ENCODE assay signal across 16 mouse cellular contexts in the genomic region with DNA sequence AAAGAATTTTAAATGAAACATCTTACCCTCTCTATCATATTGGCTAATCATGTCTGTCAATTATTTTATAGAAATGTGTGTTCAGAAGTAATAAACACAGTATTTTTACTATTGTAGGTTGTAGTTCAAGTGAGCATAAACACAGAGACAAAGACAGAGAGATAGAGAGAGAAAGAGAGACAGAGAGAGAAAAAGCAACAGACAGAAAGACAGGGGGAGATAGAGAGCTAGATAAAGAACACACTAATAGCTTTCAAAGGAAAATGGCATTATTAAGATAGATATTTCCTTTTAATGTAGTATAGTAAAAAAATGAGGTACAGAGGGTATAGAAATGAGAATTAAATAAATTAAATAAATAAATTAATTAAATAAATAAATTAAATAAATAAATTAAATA.
"Had no signal": no experiment of that assay in that cellular context is flagged by ENCODE, and none has a peak within 500 bp of the region (broad histone marks: within the 10 kb centered on the region; RNA-seq: fewer than 3 reads in every experiment).

No protein-coding gene starts in this region.

- H3K27ac ChIP-seq: macrophage; midbrain, embryonic 13.5 days; midbrain, embryonic 15.5 days; neural tube, embryonic 12.5 days; stomach, embryonic 15.5 days; stomach, postnatal 0 days had no signal

- H3K9me3 ChIP-seq: megakaryocyte, embryonic 14.5 days; midbrain, embryonic 15.5 days; neural tube, embryonic 12.5 days; stomach, embryonic 15.5 days had no signal

- H3K4me1 ChIP-seq: megakaryocyte, embryonic 14.5 days; midbrain, embryonic 13.5 days; midbrain, embryonic 15.5 days; neural tube, embryonic 12.5 days; stomach, embryonic 15.5 days had no signal

- H3K4me3 ChIP-seq: megakaryocyte, embryonic 14.5 days; midbrain, embryonic 13.5 days; midbrain, embryonic 15.5 days; neural tube, embryonic 12.5 days; stomach, embryonic 15.5 days had no signal

- H3K36me3 ChIP-seq: midbrain, embryonic 13.5 days; midbrain, embryonic 15.5 days; neural tube, embryonic 12.5 days; stomach, embryonic 15.5 days had no signal

- DNase-seq: lung, adult 18-20 months; lung, embryonic 14.5 days; lung, postnatal 10 days; lung, postnatal 36 days; right cerebral cortex, postnatal 14 days; thymus, adult 2 months; thymus, postnatal 25 days; thymus, postnatal 4 days had no signal

- H3K9ac ChIP-seq: lung, embryonic 14.5 days; midbrain, embryonic 13.5 days; midbrain, embryonic 15.5 days; neural tube, embryonic 12.5 days; stomach, embryonic 15.5 days had no signal

- H3K27me3 ChIP-seq: megakaryocyte, embryonic 14.5 days; midbrain, embryonic 13.5 days; midbrain, embryonic 15.5 days; neural tube, embryonic 12.5 days; stomach, embryonic 15.5 days had no signal

- H3K4me2 ChIP-seq: lung, embryonic 14.5 days; midbrain, embryonic 11.5 days; midbrain, embryonic 13.5 days; midbrain, embryonic 15.5 days; neural tube, embryonic 12.5 days; stomach, embryonic 15.5 days had no signal
